Mouse (Mus musculus): Measurements from ENCODE around the gene Mia2.

The Mia2 gene

GRCm38 (mm10) chr12:59164522-59164921 is 68.9 kb downstream of the Mia2 start:
- no peak for DNase-seq (ENCODE audit: low read depth, low spot score)

- DNase-seq (ENCODE audit: low read depth, low spot score): no peak
Observed at GRCm38 (mm10) chr12:59166557-59166956, 71.0 kb downstream of the Mia2 start.

GRCm38 (mm10) chr12:59169935-59170334 is 74.3 kb downstream of the Mia2 start:
- DNase-seq (ENCODE audit: low read depth, low spot score): no peak

GRCm38 (mm10) chr12:59177814-59178213 is 82.2 kb downstream of the Mia2 start:
- peak; percentile 65 for DNase-seq (ENCODE audit: low read depth, low spot score)

- DNase-seq (ENCODE audit: low read depth, low spot score): peak; percentile 57
Observed at GRCm38 (mm10) chr12:59188086-59188682, 92.6 kb downstream of the Mia2 start.

GRCm38 (mm10) chr12:59193637-59194036 is 98.0 kb downstream of the Mia2 start:
- no peak for DNase-seq (ENCODE audit: low read depth, low spot score)

GRCm38 (mm10) chr12:59194341-59195003 is 98.9 kb downstream of the Mia2 start:
- no peak for DNase-seq (ENCODE audit: low read depth, low spot score)

GRCm38 (mm10) chr12:59195065-59195464 is 99.5 kb downstream of the Mia2 start:
- DNase-seq (ENCODE audit: low read depth, low spot score): no peak

- peak; percentile 84 for DNase-seq (ENCODE audit: low read depth, low spot score)
Observed at GRCm38 (mm10) chr12:59195941-59196340, 100.3 kb downstream of the Mia2 start.

- DNase-seq (ENCODE audit: low read depth, low spot score): no peak
Observed at GRCm38 (mm10) chr12:59198750-59199149, 103.2 kb downstream of the Mia2 start.

GRCm38 (mm10) chr12:59199361-59199760 is 103.8 kb downstream of the Mia2 start:
- DNase-seq (ENCODE audit: low read depth, low spot score): no peak

- DNase-seq (ENCODE audit: low read depth, low spot score): no peak
Observed at GRCm38 (mm10) chr12:59205571-59205970, 110.0 kb downstream of the Mia2 start.

- no peak for DNase-seq (ENCODE audit: low read depth, low spot score)
Observed at GRCm38 (mm10) chr12:59206208-59206999, 110.8 kb downstream of the Mia2 start.

GRCm38 (mm10) chr12:59207000-59207390 is 111.4 kb downstream of the Mia2 start:
- DNase-seq (ENCODE audit: low read depth, low spot score): no peak

- no peak for DNase-seq (ENCODE audit: low read depth, low spot score)
Observed at GRCm38 (mm10) chr12:59207814-59208213, 112.2 kb downstream of the Mia2 start.

GRCm38 (mm10) chr12:59216176-59216575 is 120.6 kb downstream of the Mia2 start:
- no peak for DNase-seq (ENCODE audit: low read depth, low spot score)

- no peak for DNase-seq (ENCODE audit: low read depth, low spot score)
Observed at GRCm38 (mm10) chr12:59216676-59217266, 121.2 kb downstream of the Mia2 start.

- DNase-seq (ENCODE audit: low read depth, low spot score): no peak
Observed at GRCm38 (mm10) chr12:59217331-59217730, 121.7 kb downstream of the Mia2 start.

GRCm38 (mm10) chr12:59218640-59219321 is 123.2 kb downstream of the Mia2 start:
- DNase-seq (ENCODE audit: low read depth, low spot score): peak; percentile 57

- peak; percentile 99 for DNase-seq (ENCODE audit: low read depth, low spot score)
Observed at GRCm38 (mm10) chr12:59219325-59220225, 124.0 kb downstream of the Mia2 start, which contains the start of gene Fbxo33. Gene Fbxo33, minus strand, starts transcription at chr12:59219725.

- peak; percentile 92 for DNase-seq (ENCODE audit: low read depth, low spot score)
Observed at GRCm38 (mm10) chr12:59228401-59228800, 132.8 kb downstream of the Mia2 start.
